Mouse (Mus musculus) lung, adult 2 months (tissue): ENCODE measurements at regions not wholly inside any gene's neighbourhood (a gene's known extent, or its start where the extent isn't known, plus 50 kb on each side); places are given as distances from the start of the nearest gene placed in this dataset.

Experiments used
- CTCF ChIP-seq: fragments of 200-500 bp; IDR thresholded peaks from 2 replicates; pipeline ENCODE4 v1.5.1; 2011; ENCODE audit warnings: mild to moderate bottlenecking, low read length, control low read depth; ENCODE audit not compliant: insufficient read depth
- POLR2A ChIP-seq: fragments of 200-500 bp; IDR thresholded peaks from 2 replicates; pipeline ENCODE4 v1.6.1; 2011; ENCODE audit warnings: low read depth, mild to moderate bottlenecking, control low read depth, low read length, borderline replicate concordance; ENCODE audit errors: extremely low read depth

GRCm38 (mm10) chr4:45672262-45673076 lies 126.4 kb upstream of the Aldh1b1 start:
- TF ChIP-seq CTCF: no peak
- no peak for TF ChIP-seq POLR2A
